Mouse (Mus musculus) adrenal gland, adult 8-10 months (tissue): ENCODE data around the gene Gm20388. TPM values are rescaled to one million over a fixed set of nuclear protein-coding genes. Genes with fewer than 3 reads are reported as not detected.

Experiments
- DNase-seq: peaks from one replicate; pipeline ENCODE4 v3.0.0; 2022
- total RNA-seq, 4 experiments: library from RNA; stranded (reverse); gene quantifications; 2 replicates each; pipeline ENCODE4 v1.2.4; 2022

Gene Gm20388
- total RNA-seq, 4 experiments from 2014 or later, result 1.7 to 16.9 (median 5.8) TPM

GRCm38 (mm10) chr8:124259146-124259545 is 4348.5 kb downstream of the Gm20388 start:
- no peak for DNase-seq

- no peak for DNase-seq
Observed at GRCm38 (mm10) chr8:124259925-124260324, 4349.3 kb downstream of the Gm20388 start.

- DNase-seq, result no peak
Observed at GRCm38 (mm10) chr8:124260371-124260770, 4349.7 kb downstream of the Gm20388 start.

GRCm38 (mm10) chr8:124263058-124263457 is 4352.4 kb downstream of the Gm20388 start:
- no peak for DNase-seq

GRCm38 (mm10) chr8:124264032-124264431 is 4353.4 kb downstream of the Gm20388 start:
- DNase-seq, result no peak

GRCm38 (mm10) chr8:124264671-124265070 is 4354.0 kb downstream of the Gm20388 start:
- no peak for DNase-seq

- DNase-seq, result no peak
Observed at GRCm38 (mm10) chr8:124265130-124265529, 4354.5 kb downstream of the Gm20388 start.

GRCm38 (mm10) chr8:124265798-124266197 is 4355.2 kb downstream of the Gm20388 start:
- peak; percentile 43 for DNase-seq

- no peak for DNase-seq
Observed at GRCm38 (mm10) chr8:124267206-124267605, 4356.6 kb downstream of the Gm20388 start.

GRCm38 (mm10) chr8:124270504-124270903 is 4359.9 kb downstream of the Gm20388 start:
- DNase-seq, result no peak

- no peak for DNase-seq
Observed at GRCm38 (mm10) chr8:124270904-124271303, 4360.3 kb downstream of the Gm20388 start.

- no peak for DNase-seq
Observed at GRCm38 (mm10) chr8:124271518-124271917, 4360.9 kb downstream of the Gm20388 start.

- no peak for DNase-seq
Observed at GRCm38 (mm10) chr8:124272792-124273191, 4362.2 kb downstream of the Gm20388 start.

- no peak for DNase-seq
Observed at GRCm38 (mm10) chr8:124273606-124274218, 4363.1 kb downstream of the Gm20388 start.

- no peak for DNase-seq
Observed at GRCm38 (mm10) chr8:124274441-124275120, 4363.9 kb downstream of the Gm20388 start.

- no peak for DNase-seq
Observed at GRCm38 (mm10) chr8:124275377-124276071, 4364.9 kb downstream of the Gm20388 start.

- no peak for DNase-seq
Observed at GRCm38 (mm10) chr8:124277951-124278910, 4367.6 kb downstream of the Gm20388 start.

GRCm38 (mm10) chr8:124278956-124279689 is 4368.5 kb downstream of the Gm20388 start:
- no peak for DNase-seq

- DNase-seq, result no peak
Observed at GRCm38 (mm10) chr8:124279690-124279985, 4369.0 kb downstream of the Gm20388 start.

GRCm38 (mm10) chr8:124281700-124282541 is 4371.3 kb downstream of the Gm20388 start:
- DNase-seq, result no peak
